Mouse (Mus musculus): ENCODE data around the gene Gm13420. TPM values are rescaled to one million over a fixed set of nuclear protein-coding genes. Genes with fewer than 3 reads are reported as not detected.
"Not testable (repeated sequence)": the region's sequence is repeated elsewhere in the genome, so short reads cannot be mapped to it uniquely, and the experiment has no call there.

The Gm13420 gene
- total RNA-seq (2021): not detected
- long read RNA-seq, experiment 1: 0 reads
- long read RNA-seq, experiment 2: 0 reads

- DNase-seq: no peak
- intact Hi-C loops (cut with DNase I): no loop called here
- no peak within 1 kb of the TSS for H3K27ac ChIP-seq
- no peak within 1 kb of the TSS for H3K4me3 ChIP-seq
- TF ChIP-seq CTCF (IDR thresholded peaks at IDR 0.05): no peak
Observed at GRCm38 (mm10) chr2:29751497-29751896, at the start of gene Gm13420. Gm13420 (minus strand) TSS chr2:29751685.

- intact Hi-C loops (cut with DNase I): no loop called here
- no peak for DNase-seq
- Histone ChIP-seq H3K4me3 (no peak overlapping the region), H3K27ac (no peak overlapping the region)
- TF ChIP-seq CTCF (IDR thresholded peaks at IDR 0.05): no peak
Observed at GRCm38 (mm10) chr2:29792772-29793487, 41.4 kb upstream of the Gm13420 start.

- no peak for TF ChIP-seq CTCF (IDR thresholded peaks at IDR 0.05)
- intact Hi-C loops (cut with DNase I): no loop called here
- peak within 1 kb of the TSS; percentile 89 for H3K27ac ChIP-seq
- DNase-seq: peak; percentile 88
- H3K4me3 ChIP-seq: peak within 1 kb of the TSS; percentile 87
Observed at GRCm38 (mm10) chr2:29787937-29788681, 36.6 kb upstream of the Gm13420 start, which contains the start of gene Trub2. Trub2 (minus strand) TSS chr2:29788502.

GRCm38 (mm10) chr2:29787104-29787917, 35.8 kb upstream of the Gm13420 start, which contains the start of gene Coq4:
Coq4 (plus strand) TSS chr2:29787493.
- Histone ChIP-seq H3K27ac (peak within 1 kb of the TSS; percentile 89), H3K4me3 (peak within 1 kb of the TSS; percentile 87)
- intact Hi-C loops (cut with DNase I): no loop called here
- peak; percentile 91 for DNase-seq
- no peak for TF ChIP-seq CTCF (IDR thresholded peaks at IDR 0.05)

GRCm38 (mm10) chr2:29784290-29784689, 32.8 kb upstream of the Gm13420 start:
- Histone ChIP-seq H3K27ac (no peak overlapping the region), H3K4me3 (no peak overlapping the region)
- intact Hi-C loops (cut with DNase I): no loop called here
- DNase-seq: no peak
- TF ChIP-seq CTCF (IDR thresholded peaks at IDR 0.05): no peak

GRCm38 (mm10) chr2:29781256-29781655, 29.8 kb upstream of the Gm13420 start:
- H3K27ac ChIP-seq; intact Hi-C loops (cut with DNase I); DNase-seq; H3K4me3 ChIP-seq: not testable (repeated sequence)

- no peak for TF ChIP-seq CTCF (IDR thresholded peaks at IDR 0.05)
- DNase-seq: no peak
- Histone ChIP-seq H3K27ac (no peak overlapping the region), H3K4me3 (no peak overlapping the region)
- intact Hi-C loops (cut with DNase I): no loop called here
Observed at GRCm38 (mm10) chr2:29773323-29773722, 21.8 kb upstream of the Gm13420 start.

- no peak for DNase-seq
- no peak for TF ChIP-seq CTCF (IDR thresholded peaks at IDR 0.05)
- Histone ChIP-seq H3K4me3 (no peak overlapping the region), H3K27ac (no peak overlapping the region; the same call in 1 of the 2 replicates)
- intact Hi-C loops (cut with DNase I): no loop called here
Observed at GRCm38 (mm10) chr2:29771611-29772461, 20.4 kb upstream of the Gm13420 start.

- DNase-seq: no peak
- Histone ChIP-seq H3K27ac (no peak overlapping the region), H3K4me3 (no peak overlapping the region)
- TF ChIP-seq CTCF (IDR thresholded peaks at IDR 0.05): peak; percentile 10; the same call in 1 of the 2 replicates
- intact Hi-C loops (cut with DNase I): no loop called here
Observed at GRCm38 (mm10) chr2:29770162-29770561, 18.7 kb upstream of the Gm13420 start.

GRCm38 (mm10) chr2:29768901-29769300, 17.4 kb upstream of the Gm13420 start:
- intact Hi-C loops (cut with DNase I): loop anchor here (10.0 kb wide), 2 partner anchors 86 to 206 kb away; no protein-coding TSS in a partner anchor
- no peak for DNase-seq
- TF ChIP-seq CTCF (IDR thresholded peaks at IDR 0.05): no peak
- Histone ChIP-seq H3K27ac (no peak overlapping the region), H3K4me3 (no peak overlapping the region)

GRCm38 (mm10) chr2:29767976-29768709, 16.7 kb upstream of the Gm13420 start:
- intact Hi-C loops (cut with DNase I): loop anchor here (10.0 kb wide), 2 partner anchors 87 to 207 kb away; no protein-coding TSS in a partner anchor

More at GRCm38 (mm10) chr2:29767976-29768709, 16.7 kb upstream of the Gm13420 start:
- H3K27ac ChIP-seq: no peak overlapping the region
- H3K4me3 ChIP-seq: no peak overlapping the region
- TF ChIP-seq CTCF (IDR thresholded peaks at IDR 0.05): no peak
- DNase-seq: no peak

All from gastrocnemius, adult 2 months (tissue).